Mouse (Mus musculus): ENCODE results near the gene Fam208a.
A peak's percentile ranks its signal among the peaks of the same experiment; 100 is the strongest.

Fam208a gene

DNA sequence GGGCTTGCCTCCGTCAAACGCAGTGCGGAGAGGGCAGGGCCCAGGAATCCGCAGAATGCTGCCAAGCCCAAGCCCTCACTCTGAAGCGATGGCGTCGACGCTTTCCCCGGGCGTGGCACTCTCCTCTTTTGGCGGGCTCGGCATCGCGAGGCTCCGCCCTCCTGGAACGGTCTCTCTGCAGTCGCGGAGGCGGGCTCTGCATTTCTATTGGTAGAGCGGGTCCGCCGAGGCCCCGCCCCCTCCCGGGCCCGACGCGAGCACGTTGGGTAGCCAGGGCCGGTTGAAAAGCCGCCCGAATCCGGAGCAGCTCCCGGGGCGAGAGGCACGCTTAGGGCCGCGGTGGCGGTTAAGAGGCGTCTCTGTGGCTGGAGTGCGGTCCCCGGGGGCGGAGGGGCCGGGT lies at the start of gene Fam208a:
Fam208a (plus strand) TSS at position 262 of the 400 bp plus-strand sequence.
- DNase-seq (ENCODE audit: low spot score in 2 of 2), result peak; percentile 95 to 96

DNA sequence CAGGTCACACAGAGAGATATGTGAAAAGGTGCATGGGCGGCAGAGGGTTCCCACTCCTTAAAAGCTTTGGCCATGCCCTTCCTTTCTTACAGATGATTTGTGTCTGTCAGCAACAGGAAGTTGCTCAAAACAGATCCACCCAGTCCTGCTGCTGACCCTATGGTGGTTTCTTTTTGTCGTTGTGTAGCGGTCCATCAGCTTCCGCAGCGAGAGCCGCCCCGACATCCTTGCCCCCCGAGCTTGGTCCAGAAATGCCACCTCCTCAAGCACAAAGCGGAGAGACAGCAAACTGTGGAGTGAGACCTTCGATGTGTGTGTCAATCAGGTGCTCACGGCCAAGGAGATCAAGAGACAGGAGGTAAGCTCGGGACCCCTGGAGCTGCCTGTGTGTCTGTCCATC lies 49.2 kb upstream of the Fam208a start:
- peak; percentile 39 to 55 for DNase-seq (ENCODE audit: low spot score in 2 of 2)

DNA sequence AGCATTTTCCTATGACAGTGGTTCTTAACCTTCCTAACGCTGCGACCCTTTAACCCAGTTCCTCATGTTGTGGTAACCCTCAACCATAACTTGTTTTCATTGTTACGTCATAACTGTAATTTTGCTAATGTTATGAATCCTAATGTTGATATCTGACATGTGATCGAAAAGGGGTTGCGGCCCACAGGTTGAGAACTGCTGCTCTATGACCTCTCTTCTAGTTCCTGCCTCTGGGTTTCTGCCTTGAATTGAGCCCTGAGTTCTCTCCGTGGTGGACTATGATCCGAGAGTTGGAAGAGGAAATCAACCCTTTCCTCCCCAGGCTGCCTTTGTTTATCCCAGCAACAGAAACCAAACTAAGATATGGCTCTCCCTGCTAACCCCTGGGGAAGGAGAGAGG lies 47.2 kb upstream of the Fam208a start:
- DNase-seq (ENCODE audit: low spot score in 2 of 2), result no peak

DNA sequence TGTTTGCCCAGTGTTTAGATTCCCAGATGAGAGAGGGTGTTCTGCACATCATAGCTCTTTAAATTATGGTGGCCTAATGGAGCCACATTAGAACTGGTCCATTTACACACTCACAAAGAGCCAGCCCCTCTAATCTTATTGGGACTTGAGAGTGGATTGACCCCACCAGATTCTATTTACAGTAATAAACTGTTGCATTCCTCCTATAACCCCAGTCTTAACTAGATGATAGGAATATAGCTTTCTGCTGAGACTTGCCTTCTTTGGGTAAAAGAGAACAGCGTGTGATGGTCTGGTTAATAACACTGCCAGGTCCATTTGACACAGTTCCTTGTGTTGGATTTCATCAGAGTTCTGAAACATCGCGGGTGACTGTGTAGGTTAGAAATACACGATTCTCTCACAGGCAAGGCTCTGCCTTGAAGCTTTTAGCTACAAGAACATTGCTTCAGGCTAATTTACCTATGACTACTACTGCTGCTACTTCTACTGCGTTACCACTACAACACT lies 45.3 kb upstream of the Fam208a start:
- no peak for DNase-seq (ENCODE audit: low spot score in 2 of 2)

DNA sequence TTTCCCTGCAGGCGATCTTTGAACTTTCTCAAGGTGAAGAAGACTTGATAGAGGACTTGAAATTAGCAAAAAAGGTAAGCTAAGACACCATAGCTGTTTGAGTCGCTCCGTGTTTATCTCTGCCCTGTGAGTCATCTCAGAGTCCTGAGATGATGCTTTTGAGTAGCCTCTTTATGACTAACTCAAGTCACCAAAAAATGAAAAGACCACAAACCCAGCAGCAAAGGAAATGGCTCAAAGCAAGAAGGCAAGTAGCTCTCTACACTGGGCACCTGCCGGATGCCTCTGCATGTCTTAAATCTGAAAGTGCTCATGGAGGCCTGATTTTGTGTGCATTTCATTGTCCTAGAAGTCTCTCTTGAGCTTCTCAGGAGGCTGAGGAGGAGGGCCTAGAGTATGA lies 44.5 kb upstream of the Fam208a start:
- no peak for DNase-seq (ENCODE audit: low spot score in 2 of 2)

DNA sequence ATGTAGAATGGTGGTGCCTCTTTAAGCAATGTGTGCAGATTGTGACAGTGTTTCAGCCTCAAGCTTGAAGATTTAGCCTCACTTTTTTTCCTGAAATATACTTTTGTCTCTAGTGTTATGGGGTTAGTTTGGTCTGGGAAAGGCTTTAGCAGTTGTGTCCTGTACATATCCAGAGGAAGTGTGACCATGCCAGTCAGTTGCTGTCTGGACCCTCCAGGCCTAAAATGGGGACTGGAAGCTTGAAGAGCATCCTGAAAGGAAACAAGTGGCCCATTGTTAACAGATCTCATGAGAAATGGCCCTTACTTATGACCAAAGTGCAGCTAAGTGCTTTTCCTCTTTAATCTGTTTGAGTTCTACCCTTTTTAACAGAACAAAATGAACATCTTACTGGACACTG lies 40.0 kb upstream of the Fam208a start:
- no peak for DNase-seq (ENCODE audit: low spot score in 2 of 2)

DNA sequence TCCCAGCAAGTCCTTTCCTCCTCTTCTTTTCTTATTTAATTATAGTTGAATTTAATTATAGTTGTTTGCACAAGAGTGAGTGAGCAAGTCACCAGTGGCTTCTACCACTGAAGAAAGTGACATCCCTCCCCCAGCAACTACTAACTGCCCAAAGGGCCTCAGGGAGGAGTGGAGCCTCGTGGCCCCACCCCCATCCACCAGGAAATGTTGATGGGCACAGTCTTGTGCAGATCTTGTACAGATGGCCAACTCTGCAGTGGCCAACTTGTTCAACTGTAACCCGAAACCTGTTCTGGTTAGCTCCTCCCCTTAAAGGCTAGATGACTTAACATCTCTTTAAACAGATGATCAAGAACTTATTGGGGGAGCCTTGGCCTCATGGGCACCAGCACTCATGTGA lies 38.9 kb upstream of the Fam208a start:
- DNase-seq (ENCODE audit: low spot score in 2 of 2), result no peak

DNA sequence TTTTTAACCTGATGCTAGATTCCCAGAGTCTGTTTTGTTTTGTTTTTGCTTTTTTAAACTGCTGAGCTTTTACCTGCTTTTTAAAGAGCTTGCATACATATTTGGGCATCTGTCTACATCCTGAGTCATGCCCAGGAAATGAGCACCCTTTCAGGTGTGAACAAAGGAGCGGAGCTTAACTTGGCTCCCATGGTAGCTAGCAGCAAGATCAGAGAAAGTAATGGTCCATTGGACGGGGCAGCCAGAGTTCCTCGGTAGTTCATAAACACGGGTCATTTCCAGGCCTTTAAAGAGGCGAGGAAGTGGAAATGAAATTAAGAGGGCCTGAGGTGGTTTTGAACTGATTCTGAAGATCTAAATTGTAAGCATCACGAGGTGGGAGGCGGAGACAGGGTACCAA lies 38.0 kb upstream of the Fam208a start:
- DNase-seq (ENCODE audit: low spot score in 2 of 2), result no peak

DNA sequence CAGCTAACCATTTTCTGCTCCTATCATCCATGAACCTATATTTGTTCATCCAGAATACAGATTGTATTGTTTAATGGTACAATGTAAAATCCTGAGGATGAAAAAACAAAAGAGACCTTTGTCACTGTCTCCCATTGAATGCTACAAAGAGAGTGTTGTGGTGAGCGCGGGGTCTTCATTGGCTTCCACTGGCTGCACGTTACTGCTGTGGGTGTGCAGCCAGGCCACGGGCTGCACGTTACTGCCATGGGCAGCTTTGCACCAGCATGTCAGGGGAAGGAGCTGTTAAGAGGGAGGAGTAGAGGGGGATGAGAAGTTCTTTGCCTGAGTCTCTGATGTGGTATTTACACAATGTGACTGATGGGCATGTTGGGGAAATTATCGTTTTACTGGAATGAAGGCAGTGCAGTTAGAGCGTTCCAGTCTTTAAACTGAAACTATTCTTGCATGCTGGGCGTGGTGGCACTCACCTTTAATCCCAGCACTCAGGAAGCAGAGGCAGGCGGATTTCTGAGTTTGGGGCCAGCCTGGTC lies 36.8 kb upstream of the Fam208a start:
- DNase-seq (ENCODE audit: low spot score in 2 of 2), result no peak

DNA sequence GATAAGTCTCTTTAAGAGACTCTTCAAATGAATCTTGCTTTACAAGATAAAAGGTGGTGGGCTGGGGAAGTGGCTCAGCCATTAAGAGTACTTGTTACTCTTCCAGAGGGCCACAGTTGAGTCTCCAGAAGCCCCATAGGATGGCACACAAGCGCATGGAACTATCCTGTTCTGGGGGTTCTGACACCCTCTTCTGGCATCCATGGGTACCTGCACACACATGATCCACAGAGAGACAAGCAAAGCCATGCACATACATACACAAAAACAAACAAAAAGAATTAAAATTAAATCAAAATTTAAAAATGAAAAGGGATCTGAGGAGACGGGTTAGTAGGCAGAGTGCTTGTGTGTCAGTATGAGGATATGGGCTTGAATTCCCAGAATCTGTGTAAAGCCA lies 36.0 kb upstream of the Fam208a start:
- DNase-seq (ENCODE audit: low spot score in 2 of 2), result no peak

DNA sequence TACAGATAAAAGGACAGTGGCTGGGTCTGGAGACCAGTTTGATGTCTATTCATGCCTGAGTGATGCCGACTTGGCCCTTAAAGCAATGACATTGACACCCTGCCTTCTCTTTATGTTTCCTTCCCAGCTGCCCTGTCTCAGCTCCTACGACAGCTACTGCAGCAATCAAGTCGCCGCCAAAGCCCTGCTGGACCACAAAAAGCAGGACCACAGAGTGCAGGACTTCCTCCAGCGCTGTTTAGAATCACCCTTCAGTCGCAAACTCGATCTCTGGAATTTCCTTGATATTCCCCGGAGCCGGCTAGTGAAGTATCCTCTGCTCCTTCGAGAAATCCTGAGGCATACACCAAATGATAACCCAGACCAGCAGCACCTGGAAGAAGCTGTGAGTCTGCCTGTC lies 34.8 kb upstream of the Fam208a start:
- no peak for DNase-seq (ENCODE audit: low spot score in 2 of 2)

DNA sequence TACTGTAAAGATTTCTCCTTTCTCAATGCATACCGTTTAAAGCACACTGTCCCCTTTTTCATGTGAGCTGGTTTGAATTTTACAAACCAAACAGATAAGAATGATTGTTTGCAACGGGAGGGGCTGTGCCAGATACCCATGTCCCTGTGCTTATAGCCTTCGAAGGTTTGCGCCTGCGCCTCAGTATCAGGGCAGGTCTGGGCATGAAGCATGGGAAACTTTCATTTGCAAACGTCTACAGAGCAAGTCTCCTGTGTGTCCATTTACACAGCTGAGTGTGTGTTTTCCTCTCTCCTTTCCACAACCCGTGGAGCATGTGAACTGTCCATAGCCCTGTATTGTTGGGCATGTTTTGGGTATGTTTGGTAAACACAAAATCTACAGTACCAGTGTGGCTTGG lies 32.2 kb upstream of the Fam208a start:
- no peak for DNase-seq (ENCODE audit: low spot score in 2 of 2)

DNA sequence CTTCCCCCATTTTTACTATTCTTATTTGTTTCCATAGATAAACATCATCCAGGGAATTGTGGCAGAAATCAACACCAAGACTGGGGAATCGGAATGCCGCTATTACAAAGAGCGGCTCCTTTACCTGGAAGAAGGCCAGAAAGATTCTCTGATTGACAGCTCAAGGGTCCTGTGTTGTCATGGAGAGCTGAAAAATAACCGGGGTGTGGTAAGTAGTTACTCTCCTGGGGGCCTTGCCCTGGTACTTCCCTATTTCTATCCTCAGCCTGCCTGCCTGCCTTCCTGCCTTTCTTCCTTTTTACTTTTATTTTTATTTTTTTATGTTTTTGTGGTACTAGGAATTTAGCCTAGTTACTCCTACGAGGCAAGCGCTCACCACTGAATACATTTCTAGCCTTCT lies 31.1 kb upstream of the Fam208a start:
- no peak for DNase-seq (ENCODE audit: low spot score in 2 of 2)

DNA sequence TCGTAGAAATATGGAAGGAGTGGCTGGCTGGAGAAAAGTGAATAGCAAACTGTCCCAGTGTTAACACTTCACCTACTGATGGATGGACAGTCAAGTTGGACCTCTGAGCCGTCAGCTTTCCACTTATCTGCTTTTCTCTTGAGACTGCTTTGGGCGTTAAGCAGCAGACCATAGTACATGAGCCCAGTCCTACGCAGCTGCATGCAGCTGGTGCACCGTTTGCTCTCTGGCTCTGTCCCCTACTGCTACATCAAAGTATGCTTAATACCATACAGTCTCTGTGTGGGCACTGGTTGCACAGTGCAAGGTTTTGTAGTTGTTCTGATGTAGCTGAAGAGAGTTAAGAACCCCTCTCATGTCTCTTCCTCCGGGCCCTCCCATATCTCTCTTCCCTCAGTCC lies 28.1 kb upstream of the Fam208a start:
- peak in 1 of 2 experiments; percentile 29 for DNase-seq (ENCODE audit: low spot score in 2 of 2)

DNA sequence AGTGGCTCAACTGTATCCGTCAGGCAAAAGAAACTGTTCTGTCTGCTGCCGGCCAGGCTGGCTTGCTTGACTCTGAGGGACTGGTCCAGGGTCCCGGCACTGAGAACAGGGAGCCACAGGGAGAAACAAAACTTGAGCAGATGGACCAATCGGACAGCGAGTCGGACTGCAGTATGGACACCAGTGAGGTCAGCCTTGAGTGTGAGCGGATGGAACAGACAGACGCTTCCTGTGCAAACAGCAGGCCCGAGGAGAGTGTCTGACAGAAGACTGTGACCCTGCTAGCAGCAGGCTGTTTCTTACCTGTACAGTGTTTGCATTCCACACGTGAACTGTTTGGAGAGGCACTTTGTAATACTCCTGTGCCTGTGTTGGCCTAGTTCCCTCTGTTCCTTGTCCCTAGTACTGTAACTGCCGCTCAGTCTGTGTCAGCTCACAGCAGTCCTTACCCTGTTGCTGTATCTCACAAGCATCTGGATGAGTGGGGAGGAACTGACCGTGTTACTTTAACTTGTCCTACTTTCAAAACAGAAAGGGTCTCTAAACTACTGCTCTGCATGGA lies 26.8 kb upstream of the Fam208a start:
- no peak for DNase-seq (ENCODE audit: low spot score in 2 of 2)

DNA sequence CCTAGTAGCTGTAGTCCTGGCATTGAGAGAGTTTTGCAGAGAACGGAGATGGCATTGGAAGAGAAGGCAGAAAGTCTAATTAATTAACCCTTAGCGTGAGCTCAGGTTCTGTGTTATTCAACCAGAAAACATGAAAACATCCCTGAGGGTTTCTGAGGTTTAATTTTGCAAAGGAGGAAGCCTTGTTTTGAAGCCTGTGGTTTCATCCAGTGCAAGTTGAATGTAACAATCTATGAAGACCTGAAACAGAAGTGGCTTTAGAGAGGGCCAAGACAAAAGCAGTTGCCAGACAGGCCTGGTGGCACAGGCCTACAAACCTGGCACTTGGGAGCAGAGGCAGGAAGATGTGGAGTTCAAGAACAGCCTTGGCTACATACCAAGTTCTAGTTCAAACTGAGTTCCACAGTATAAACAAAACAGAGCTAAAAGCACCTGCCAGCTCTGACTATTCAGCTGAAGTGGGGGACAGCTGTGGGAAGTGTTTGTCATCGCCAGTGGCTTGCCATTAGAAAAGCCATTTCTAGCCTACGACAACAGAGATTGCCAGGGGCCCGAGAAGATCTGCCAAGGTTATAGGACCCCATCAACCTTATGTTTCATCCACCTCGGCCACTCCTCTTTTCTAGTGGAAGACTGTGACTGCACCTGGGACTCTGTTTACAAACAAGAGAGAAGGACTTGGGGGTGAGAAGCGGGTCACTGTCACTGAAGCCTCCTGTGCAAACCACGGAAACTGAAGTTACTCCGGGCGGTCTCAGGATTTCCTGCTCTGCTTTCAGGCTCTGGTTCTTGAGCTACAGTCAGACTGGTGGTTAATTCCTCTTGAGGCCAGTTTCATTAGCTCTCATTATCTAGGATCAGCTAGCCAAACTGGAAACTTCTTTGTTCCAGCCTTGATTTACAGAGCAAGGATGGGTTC lies 26.0 kb upstream of the Fam208a start:
- peak; percentile 31 to 39 for DNase-seq (ENCODE audit: low spot score in 2 of 2)

DNA sequence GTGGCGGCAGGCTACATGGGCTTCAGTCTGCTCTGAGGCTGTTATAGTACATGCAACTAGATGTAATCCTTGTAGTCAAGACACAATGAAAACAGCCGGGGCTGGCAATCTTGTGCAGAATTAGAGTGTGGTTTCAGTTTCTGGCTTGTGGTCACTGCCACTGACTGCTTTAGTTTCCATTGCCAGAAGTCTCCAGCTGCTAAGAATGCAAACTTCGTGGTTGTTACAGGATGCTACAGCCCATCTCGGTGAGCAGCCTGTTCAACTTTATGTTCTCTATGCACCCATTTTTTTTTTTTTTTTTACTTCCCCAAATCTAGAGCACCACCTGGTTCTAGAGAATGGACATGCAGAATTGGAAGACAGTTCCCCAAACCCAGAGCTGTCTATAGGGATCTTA lies 23.2 kb upstream of the Fam208a start:
- peak; percentile 36 to 53 for DNase-seq (ENCODE audit: low spot score in 2 of 2)

DNA sequence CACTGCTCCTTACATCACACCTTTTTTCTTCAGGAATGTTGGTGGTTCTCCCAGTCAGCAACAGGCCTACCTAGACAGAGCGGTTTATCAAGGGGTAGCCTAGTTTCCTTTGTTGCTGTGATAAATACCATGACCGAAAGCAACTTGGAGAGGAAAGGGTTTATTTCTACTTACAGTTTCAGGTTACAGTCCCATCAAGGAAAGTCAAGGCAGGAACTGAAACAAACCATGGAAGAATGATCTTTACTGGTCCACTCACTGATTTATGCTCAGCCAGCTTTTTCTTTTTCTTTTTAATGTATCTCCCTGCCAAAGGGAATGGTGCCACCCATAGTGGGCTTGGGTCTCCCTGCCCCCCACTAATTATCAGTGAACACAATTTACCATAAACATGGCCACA lies 22.7 kb upstream of the Fam208a start:
- no peak for DNase-seq (ENCODE audit: low spot score in 2 of 2)

DNA sequence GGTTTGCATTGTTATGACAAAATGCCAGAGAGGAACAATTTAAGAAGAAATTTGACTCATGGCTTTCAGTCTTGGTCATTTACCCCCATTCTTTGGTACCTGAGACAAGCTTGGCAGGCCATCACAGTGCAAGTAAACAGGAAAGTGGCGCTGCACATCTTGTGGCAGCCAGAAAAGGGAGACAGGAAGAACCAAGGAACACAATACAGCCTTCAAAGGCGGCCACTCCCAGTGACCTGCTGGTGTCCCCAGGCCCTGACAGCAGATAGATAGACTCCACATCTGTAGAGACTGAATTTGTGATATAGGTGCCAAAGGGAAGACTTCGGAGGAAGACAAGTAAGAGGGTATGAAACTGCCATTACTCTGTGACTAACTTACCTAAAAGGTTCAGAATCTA lies 20.4 kb upstream of the Fam208a start:
- DNase-seq (ENCODE audit: low spot score in 2 of 2), result peak in 1 of 2 experiments; percentile 18

DNA sequence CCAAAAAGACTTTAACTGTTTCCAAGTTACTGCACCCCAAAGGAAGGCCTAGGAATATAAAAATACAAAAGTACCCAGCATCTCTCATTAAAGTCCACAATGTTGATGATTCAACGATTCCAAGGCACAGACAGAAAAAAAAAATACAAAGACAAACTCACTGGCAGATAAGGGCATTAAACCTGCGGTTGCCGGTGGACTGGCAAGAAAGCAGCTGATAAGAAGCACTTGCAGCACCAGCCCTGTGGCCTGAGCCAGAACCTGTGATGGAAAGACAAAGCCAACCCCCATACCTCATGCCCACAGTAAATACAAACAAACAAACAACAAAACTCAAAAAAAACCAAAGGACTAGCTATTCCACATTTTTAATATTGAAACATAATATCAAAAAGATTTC lies 19.0 kb upstream of the Fam208a start:
- DNase-seq (ENCODE audit: low spot score in 2 of 2), result no peak

DNA sequence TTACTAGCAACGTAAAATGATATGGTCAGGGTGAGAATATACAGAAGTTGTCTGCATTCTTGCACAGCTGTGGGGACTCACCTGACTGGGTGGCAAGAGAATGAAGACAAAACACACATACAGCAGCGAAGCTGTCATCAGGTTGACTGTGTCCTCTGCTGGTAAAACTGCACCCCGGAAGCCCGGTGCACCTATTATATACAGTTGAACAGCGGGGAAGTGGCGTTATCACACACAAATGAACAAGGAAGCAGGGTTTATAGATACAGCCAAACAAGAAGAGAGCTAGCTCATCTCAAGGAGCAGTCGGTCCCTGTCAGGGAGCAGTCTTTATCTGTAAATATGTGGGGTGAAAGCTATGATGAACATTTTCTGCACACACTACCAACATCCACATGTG lies 17.1 kb upstream of the Fam208a start:
- no peak for DNase-seq (ENCODE audit: low spot score in 2 of 2)

DNA sequence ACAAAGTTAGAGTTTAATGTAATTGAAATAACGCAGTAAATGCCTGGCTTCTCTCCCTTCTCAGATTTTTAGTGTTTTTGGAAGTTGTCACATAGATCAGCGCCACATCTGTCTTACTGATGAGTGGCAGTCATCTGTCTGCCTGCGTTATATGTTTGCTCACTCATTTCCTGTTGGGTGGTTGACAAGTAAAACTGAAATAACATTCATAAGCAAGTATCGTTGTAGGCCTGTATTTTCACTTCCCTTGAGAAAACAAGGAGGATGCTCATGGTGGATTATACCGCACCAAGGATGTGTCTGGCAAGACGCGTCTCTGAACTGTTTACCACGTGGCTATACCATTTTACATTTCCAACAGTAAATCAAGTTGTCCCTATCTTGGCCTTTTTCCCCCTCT lies 15.9 kb upstream of the Fam208a start:
- no peak for DNase-seq (ENCODE audit: low spot score in 2 of 2)

DNA sequence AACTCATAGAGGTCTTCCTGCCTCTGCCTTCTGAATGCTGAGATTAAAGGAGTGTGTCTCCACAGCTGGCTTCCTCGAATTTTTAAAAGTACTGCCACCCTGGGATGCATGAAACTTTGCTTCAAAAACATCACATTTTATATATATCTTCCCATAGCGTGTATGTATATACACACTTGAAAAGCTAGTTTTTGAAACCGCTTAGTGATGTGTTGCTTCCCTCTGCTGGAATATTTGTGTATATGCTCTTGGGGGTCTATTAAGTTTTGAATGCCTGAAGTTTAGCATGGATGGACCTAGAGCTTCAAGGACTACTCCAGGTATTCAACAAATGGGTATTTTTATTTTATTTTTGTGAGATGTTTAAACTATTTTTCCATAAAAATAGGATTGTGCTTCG lies 14.7 kb upstream of the Fam208a start:
- peak in 1 of 2 experiments; percentile 36 for DNase-seq (ENCODE audit: low spot score in 2 of 2)

Data from heart, adult 9 months (tissue).